Mouse (Mus musculus) MEL (cell line): Measurements from ENCODE around the gene Ell.

Experiments
- CTCF ChIP-seq, 3 experiments: IDR thresholded peaks in 2 of 3; conservative IDR thresholded peaks in 1 of 3; 2 replicates each; pipeline ENCODE4 v1.5.1; 2011 to 2012; ENCODE audit warnings: low read length in 3 of 3, low read depth in 2 of 3, mild to moderate bottlenecking in 2 of 3, improper control_type of control experiment in 1 of 3, inconsistent platforms in 1 of 3, mixed read lengths in 1 of 3, moderate library complexity in 1 of 3; ENCODE audit not compliant: control insufficient read depth in 1 of 3, insufficient read depth in 1 of 3, poor library complexity in 1 of 3, severe bottlenecking in 1 of 3
- EP300 ChIP-seq, 2 experiments: IDR thresholded peaks; 2 replicates each; pipeline ENCODE4 v1.6.1; 2011; ENCODE audit warnings: improper control_type of control experiment in 2 of 2, low read length in 2 of 2, low read depth in 1 of 2, mild to moderate bottlenecking in 1 of 2
- ETS1 ChIP-seq: IDR thresholded peaks from 2 replicates; pipeline ENCODE4 v1.6.1; 2012; ENCODE audit warnings: low read depth, mild to moderate bottlenecking, inconsistent platforms, low read length, improper control_type of control experiment, moderate library complexity
- HCFC1 ChIP-seq: IDR thresholded peaks from 2 replicates; pipeline ENCODE4 v1.6.1; 2012; ENCODE audit warnings: low read depth, mild to moderate bottlenecking, inconsistent platforms, low read length, improper control_type of control experiment, moderate library complexity
- NRF1 ChIP-seq: IDR thresholded peaks from 2 replicates; pipeline ENCODE4 v1.6.1; 2014; ENCODE audit warnings: low read depth, mild to moderate bottlenecking, inconsistent platforms, low read length, improper control_type of control experiment, moderate library complexity; ENCODE audit not compliant: poor library complexity, insufficient read depth, severe bottlenecking
- ZMIZ1 ChIP-seq: IDR thresholded peaks from 2 replicates; pipeline ENCODE4 v1.6.1; 2012; ENCODE audit warnings: low read depth, mild to moderate bottlenecking, inconsistent platforms, low read length, improper control_type of control experiment, moderate library complexity

- TF ChIP-seq EP300 (IDR thresholded peaks at IDR 0.05; ENCODE audit: low read depth in 1 of 2, low read length in 2 of 2): no peak
- no peak for TF ChIP-seq HCFC1
- TF ChIP-seq CTCF (IDR thresholded peaks at IDR 0.05 in 2 of 3, conservative IDR thresholded peaks at IDR 0.05 in 1 of 3; ENCODE audit: control insufficient read depth in 1 of 3, insufficient read depth in 1 of 3, low read depth in 2 of 3, low read length in 3 of 3, poor library complexity in 1 of 3, severe bottlenecking in 1 of 3): no peak
- TF ChIP-seq ZMIZ1: no peak
- no peak for TF ChIP-seq NRF1
- no peak for TF ChIP-seq ETS1
Measured at GRCm38 (mm10) chr8:70614469-70614868, 75.2 kb downstream of the Ell start.
